Mouse (Mus musculus): ENCODE results near the gene Mrpl44.

Mrpl44 gene

GRCm38 (mm10) chr1:79762282-79763250 is 13.3 kb upstream of the Mrpl44 start:
- no peak for DNase-seq (ENCODE audit: extremely low spot score, low spot score)

- DNase-seq (ENCODE audit: extremely low spot score, low spot score) = no peak
These were observed 11.8 kb upstream of the Mrpl44 start for GRCm38 (mm10) chr1:79764031-79764430.

GRCm38 (mm10) chr1:79764483-79764882 is 11.3 kb upstream of the Mrpl44 start:
- DNase-seq (ENCODE audit: extremely low spot score, low spot score) = no peak

- no peak for DNase-seq (ENCODE audit: extremely low spot score, low spot score)
These were observed 7.6 kb upstream of the Mrpl44 start for GRCm38 (mm10) chr1:79768231-79768630.

GRCm38 (mm10) chr1:79774164-79774780 is 1.5 kb upstream of the Mrpl44 start:
- no peak for DNase-seq (ENCODE audit: extremely low spot score, low spot score)

- no peak for DNase-seq (ENCODE audit: extremely low spot score, low spot score)
These were observed 2.2 kb downstream of the Mrpl44 start for GRCm38 (mm10) chr1:79778011-79778410.

GRCm38 (mm10) chr1:79782433-79782832 is 6.6 kb downstream of the Mrpl44 start:
- no peak for DNase-seq (ENCODE audit: extremely low spot score, low spot score)

GRCm38 (mm10) chr1:79786267-79786927 is 10.6 kb downstream of the Mrpl44 start:
- DNase-seq (ENCODE audit: extremely low spot score, low spot score) = no peak

- DNase-seq (ENCODE audit: extremely low spot score, low spot score) = no peak
These were observed 21.3 kb downstream of the Mrpl44 start for GRCm38 (mm10) chr1:79797084-79797483.

- DNase-seq (ENCODE audit: extremely low spot score, low spot score) = no peak
These were observed 27.1 kb downstream of the Mrpl44 start for GRCm38 (mm10) chr1:79802858-79803427.

- DNase-seq (ENCODE audit: extremely low spot score, low spot score) = no peak
These were observed 27.8 kb downstream of the Mrpl44 start for GRCm38 (mm10) chr1:79803614-79804013.

- no peak for DNase-seq (ENCODE audit: extremely low spot score, low spot score)
These were observed 31.0 kb downstream of the Mrpl44 start for GRCm38 (mm10) chr1:79806865-79807264.

- DNase-seq (ENCODE audit: extremely low spot score, low spot score) = no peak
These were observed 33.6 kb downstream of the Mrpl44 start for GRCm38 (mm10) chr1:79809447-79809846.

- no peak for DNase-seq (ENCODE audit: extremely low spot score, low spot score)
These were observed 39.6 kb downstream of the Mrpl44 start for GRCm38 (mm10) chr1:79815446-79815845.

GRCm38 (mm10) chr1:79819296-79819879 is 43.6 kb downstream of the Mrpl44 start:
- no peak for DNase-seq (ENCODE audit: extremely low spot score, low spot score)

- DNase-seq (ENCODE audit: extremely low spot score, low spot score) = no peak
These were observed 47.1 kb downstream of the Mrpl44 start for GRCm38 (mm10) chr1:79822806-79823525.

- DNase-seq (ENCODE audit: extremely low spot score, low spot score) = no peak
These were observed 48.3 kb downstream of the Mrpl44 start for GRCm38 (mm10) chr1:79823951-79824633.

Measured in neural tube, embryonic 10.5 days (tissue).